Mouse (Mus musculus): ENCODE data around the gene Sdk1.

GRCm38 (mm10) chr5:142242597-142242996 is 1001.3 kb downstream of the Sdk1 start:
- TF ChIP-seq CTCF (IDR thresholded peaks at IDR 0.05; ENCODE audit: borderline replicate concordance, control insufficient read depth, extremely low read depth, insufficient read depth, low read length, poor library complexity) (no peak), POLR2A (IDR thresholded peaks at IDR 0.05; ENCODE audit: control insufficient read depth, extremely low read depth, insufficient read depth, low read length, poor library complexity) (no peak)
